Mouse (Mus musculus): ENCODE measurements around the gene Usp18.

DNA sequence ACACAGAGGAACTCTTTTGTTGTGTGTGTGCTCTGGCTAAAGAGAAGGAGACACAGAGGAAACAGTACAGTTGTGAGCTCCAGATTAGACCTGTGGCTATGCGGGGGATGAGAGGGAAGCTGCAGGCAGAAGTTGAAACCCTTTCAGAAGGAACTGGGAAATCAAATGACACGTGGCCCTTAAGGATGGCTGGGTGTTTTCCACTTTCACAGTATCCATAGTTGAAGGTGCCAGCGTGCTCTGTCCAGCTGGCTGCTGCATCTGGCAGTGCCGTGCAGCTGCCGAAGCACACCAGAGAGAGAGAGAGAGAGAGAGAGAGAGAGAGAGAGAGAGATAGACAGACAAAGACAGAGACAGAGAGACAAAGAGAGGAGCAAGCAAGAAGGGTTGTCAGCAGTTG, 5.5 kb downstream of the Usp18 start:
- no peak for TF ChIP-seq EP300 (IDR thresholded peaks at IDR 0.05)
- TF ChIP-seq CTCF (IDR thresholded peaks at IDR 0.05), result no peak
